Mouse (Mus musculus) bone marrow macrophage, adult 2 months (primary cell): ENCODE data around the gene Jam3. TPM values are rescaled to one million over a fixed set of nuclear protein-coding genes. Genes with fewer than 3 reads are reported as not detected.

ENCODE experiments used
- H3K27ac ChIP-seq: 2 replicates; pipeline ENCODE4 v1.5.1; 2012; ENCODE audit warnings: low read depth, low read length; ENCODE audit not compliant: insufficient read depth
- H3K4me1 ChIP-seq: 2 replicates; pipeline ENCODE4 v1.6.1; 2012; ENCODE audit warnings: low read length; ENCODE audit not compliant: control insufficient read depth, insufficient read depth
- H3K4me3 ChIP-seq: 2 replicates; pipeline ENCODE4 v1.5.1; 2012; ENCODE audit warnings: mild to moderate bottlenecking, low read length, moderate library complexity; ENCODE audit not compliant: insufficient read depth
- CTCF ChIP-seq: IDR thresholded peaks from 2 replicates; pipeline ENCODE4 v1.5.1; 2012; ENCODE audit warnings: low read depth, mild to moderate bottlenecking, low read length, moderate library complexity
- POLR2A ChIP-seq: IDR thresholded peaks from 2 replicates; pipeline ENCODE4 v1.6.1; 2012; ENCODE audit warnings: mild to moderate bottlenecking, low read depth, low read length, borderline replicate concordance
- polyA plus RNA-seq: library from polyadenylated mRNA; stranded (reverse); fragments of >200 nt; gene quantifications from 2 replicates; pipeline ENCODE4 v1.2.4, GENCODE M21; 2012; ENCODE audit not compliant: missing spikeins, insufficient read depth, insufficient read length

Jam3 gene
- polyA plus RNA-seq, 1 experiment: not detected

DNA sequence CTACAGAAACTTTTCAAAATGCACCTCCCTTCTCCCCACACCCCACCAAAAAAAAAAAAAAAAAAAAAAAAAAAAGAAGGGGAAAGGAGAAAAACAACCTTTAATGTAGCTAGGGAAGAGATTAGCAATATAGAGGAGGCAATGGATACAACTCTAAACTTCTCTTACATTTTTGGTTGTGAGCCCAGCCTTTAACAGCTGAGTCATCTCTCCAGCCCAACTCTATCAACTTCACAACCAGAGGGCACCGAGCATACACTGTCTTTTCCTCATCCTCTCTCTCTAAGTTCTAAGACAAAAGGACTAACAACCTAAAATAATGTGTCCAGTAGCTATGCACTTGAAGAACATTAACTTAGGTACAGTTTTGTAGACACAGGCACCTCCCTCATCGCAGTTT lies 8.4 kb downstream of the Jam3 start:
- no peak for TF ChIP-seq POLR2A
- no peak for TF ChIP-seq CTCF
- Histone ChIP-seq H3K4me3 (no peak overlapping the region), H3K27ac (no peak overlapping the region), H3K4me1 (no peaks in the 10 kb centered on the region)

DNA sequence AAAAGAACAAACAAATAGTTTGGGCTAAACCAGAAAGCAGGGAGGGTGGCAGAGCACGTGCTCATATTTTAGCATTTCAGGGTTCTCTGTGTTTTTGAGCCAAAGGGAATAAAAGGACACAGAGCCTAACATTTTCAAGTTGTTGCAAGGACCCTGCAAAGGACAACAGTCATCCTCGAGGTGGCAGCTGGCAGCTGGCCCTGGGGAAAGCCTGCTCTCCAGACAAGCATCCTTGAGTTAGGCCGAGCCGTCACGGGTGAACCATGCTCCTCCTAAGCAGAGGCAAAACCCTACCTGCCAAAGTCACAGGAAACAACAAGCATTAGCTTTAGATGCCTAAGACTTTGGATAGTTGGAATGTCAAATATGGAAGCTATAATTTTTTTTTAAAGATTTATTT lies 10.2 kb downstream of the Jam3 start:
- no peak overlapping the region for H3K27ac ChIP-seq
- H3K4me3 ChIP-seq: no peak overlapping the region
- H3K4me1 ChIP-seq: no peaks in the 10 kb centered on the region
- TF ChIP-seq POLR2A (no peak), CTCF (no peak)

DNA sequence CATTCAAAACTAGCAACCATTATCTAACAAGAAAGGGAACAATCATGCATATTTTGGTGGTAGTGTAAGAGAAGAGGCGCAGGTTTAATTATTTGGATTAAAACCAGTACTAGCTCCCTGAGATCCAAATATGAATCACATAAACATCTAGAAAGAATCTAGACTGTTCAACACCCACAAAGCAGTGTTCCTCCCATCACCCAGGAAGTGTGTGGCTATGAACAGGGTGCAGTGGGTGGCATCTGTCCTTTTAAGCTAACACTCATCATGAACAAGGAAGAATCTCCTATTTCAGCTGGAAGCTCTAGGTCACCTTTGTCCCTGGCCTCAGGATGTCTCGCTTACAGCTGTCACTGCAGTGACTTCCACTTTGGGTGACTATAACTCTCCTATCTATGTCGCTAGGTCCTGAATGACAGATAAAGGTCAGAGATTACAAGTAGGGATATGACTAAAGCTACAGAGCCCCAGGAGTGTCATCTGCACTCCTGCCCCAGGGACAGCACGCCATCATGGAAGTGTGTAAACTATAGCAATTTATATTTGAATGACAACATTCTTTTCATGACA lies 10.9 kb downstream of the Jam3 start:
- no peak overlapping the region for H3K4me3 ChIP-seq
- no peak overlapping the region for H3K27ac ChIP-seq
- H3K4me1 ChIP-seq: no peaks in the 10 kb centered on the region
- no peak for TF ChIP-seq CTCF
- TF ChIP-seq POLR2A: no peak

DNA sequence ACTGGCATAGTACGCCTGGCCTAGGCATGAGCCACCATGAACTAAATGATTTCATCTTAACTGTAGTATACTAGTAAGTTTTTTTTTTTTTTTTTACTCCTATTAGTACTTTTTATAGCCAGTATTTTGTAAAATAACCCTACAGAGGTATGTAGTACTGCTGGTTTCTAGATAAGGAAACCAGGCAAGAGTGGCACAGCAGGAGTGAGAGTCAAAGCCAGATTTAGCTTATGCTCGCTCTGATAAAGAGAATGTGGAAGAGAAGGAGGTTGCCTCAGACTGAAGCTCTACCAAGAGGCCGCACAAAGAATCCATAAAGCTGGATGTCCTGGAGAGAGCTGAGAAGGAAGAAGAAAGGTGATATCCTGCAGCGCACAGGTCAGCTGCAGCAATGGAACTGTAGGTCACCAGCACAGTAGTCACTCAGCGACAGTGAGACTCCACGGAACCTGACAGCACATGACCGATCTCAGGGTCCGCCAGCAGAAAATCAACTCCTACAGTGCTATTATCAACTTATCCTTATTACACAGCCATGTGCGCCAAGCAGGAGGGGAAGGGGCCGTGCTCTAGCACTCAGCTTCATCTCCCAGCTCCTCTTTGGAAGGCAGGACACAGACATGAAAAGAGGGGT lies 14.7 kb downstream of the Jam3 start:
- Histone ChIP-seq H3K4me3 (no peak overlapping the region), H3K4me1 (no peaks in the 10 kb centered on the region), H3K27ac (no peak overlapping the region)
- TF ChIP-seq CTCF (no peak), POLR2A (no peak)

DNA sequence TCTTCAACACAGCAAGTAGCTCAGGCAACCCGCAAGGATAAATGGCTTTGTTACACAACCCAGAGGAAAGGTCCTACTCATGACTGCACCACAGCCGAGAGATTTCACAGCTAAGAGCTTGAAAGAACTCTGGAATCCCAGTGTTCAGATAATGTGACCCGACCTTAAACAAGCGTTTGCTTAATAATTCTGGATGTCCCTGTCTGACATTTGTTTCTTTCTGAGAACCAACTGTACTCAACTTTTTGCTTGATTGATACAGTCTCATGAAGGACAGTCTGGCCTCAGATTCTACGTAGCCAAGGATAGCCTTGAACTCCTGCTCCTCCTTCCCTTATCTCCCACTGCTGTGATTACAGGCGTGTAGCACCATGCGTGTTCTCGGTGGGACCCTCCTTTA lies 18.6 kb downstream of the Jam3 start:
- no peak overlapping the region for H3K27ac ChIP-seq
- TF ChIP-seq POLR2A (no peak), CTCF (no peak)
- H3K4me1 ChIP-seq: no peaks in the 10 kb centered on the region
- no peak overlapping the region for H3K4me3 ChIP-seq

DNA sequence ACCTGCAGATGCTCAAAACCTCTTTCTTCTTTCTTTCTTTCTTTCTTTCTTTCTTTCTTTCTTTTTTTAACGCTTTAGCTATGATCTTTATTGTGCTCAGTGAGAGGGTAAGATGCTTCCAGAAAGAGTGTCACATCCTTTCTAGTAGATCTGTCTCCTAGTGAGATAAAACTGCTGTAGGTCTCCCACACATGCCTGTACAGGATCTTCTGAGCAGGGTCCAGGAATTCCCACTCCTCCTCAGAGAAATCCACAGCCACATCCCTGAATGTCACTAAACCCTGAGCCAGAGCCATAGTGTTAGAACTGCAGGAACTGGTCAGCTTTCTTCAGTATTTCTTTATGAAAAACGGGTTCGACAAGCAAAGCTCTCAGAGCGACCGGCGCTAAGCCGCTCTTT lies 19.8 kb downstream of the Jam3 start:
- Histone ChIP-seq H3K4me1 (no peaks in the 10 kb centered on the region), H3K27ac (no peak overlapping the region), H3K4me3 (no peak overlapping the region)
- TF ChIP-seq POLR2A (no peak), CTCF (no peak)

DNA sequence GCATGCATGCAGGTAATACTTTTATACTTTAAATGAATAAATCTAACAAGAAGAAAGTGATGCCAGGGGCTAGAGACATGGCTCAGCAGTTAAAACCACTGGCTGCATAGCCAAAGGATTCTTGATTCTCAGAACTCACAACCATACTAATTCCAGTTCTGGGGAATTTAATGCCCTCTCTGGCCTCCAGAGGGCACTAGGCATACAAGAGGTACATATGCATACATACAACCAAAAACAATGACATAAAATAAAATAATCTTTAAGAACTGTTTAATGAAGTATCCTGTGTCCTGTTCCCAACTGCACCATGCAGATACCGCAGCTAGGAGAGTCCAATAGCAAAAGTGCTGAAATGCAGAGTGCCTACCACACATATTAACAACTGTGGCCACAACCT lies 20.8 kb downstream of the Jam3 start:
- H3K4me3 ChIP-seq: no peak overlapping the region
- no peak for TF ChIP-seq CTCF
- no peak for TF ChIP-seq POLR2A
- H3K4me1 ChIP-seq: no peaks in the 10 kb centered on the region
- no peak overlapping the region for H3K27ac ChIP-seq

DNA sequence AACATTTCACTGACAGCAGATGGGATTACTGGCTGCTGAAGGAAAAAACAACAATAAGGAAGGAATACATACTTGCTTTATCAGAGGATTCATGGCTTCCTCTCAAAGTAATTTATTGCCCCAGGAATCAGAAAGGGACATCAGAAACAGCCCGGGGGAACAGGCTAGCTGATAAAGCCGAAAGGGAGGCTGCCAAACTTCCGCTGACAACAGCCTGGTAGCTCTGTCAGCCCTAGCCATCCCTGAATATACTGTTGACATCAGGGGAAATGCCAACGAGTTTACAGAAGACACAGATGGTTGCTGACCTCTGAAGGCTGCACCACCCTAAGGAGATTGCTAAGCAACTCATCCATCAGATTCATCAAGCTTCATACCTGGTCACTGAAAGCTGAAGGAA lies 26.6 kb downstream of the Jam3 start:
- no peak for TF ChIP-seq CTCF
- no peak for TF ChIP-seq POLR2A
- 0 out of 2 replicates have a peak, but pooled peaks cover 2% of the 10 kb centered on the region for H3K4me1 ChIP-seq
- H3K27ac ChIP-seq: no peak overlapping the region
- H3K4me3 ChIP-seq: no peak overlapping the region

DNA sequence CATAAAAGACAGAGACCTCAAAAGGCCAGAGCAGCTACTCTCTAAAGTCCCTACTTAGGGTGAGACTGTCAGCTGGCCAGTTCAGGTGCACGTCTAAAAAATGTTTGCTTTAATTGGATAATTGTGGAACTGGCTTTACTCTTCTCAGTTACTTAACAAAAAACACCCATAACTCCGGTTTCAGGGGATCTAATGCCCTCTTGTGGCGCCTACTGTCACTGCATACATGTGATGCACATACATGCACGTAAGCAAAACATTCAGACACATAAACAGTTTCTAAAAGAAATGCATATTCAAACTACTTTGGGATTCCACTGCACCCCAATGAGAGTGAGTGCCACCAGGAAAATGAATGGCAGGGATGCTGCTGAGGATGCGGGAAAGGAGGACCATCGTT lies 28.7 kb downstream of the Jam3 start:
- 0 out of 2 replicates have a peak, but pooled peaks cover 2% of the 10 kb centered on the region for H3K4me1 ChIP-seq
- H3K4me3 ChIP-seq: no peak overlapping the region
- no peak overlapping the region for H3K27ac ChIP-seq
- TF ChIP-seq CTCF (no peak), POLR2A (no peak)

DNA sequence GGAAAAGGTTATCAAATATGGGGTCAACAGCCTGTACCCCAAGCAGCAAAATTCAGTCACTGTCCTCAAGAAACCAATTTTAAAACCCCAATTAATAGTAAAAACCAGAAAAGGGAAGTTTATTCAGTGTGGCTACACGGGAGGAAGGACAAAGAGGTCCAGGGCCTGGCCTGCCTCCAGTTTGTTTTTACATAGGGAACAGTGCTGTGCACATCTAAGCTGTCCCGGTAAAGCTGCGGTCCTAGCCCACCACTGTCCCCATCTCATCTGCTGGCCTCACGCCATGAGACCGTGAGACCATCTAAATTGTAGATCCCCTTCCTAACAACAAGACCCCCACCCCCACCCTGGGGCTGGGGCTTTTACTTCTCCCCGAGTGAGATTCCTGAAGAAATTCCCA lies 29.8 kb downstream of the Jam3 start:
- H3K4me1 ChIP-seq: 0 out of 2 replicates have a peak, but pooled peaks cover 2% of the 10 kb centered on the region
- TF ChIP-seq POLR2A (no peak), CTCF (no peak)
- H3K27ac ChIP-seq: no peak overlapping the region
- no peak overlapping the region for H3K4me3 ChIP-seq
